Mouse (Mus musculus): Measurements from ENCODE around the gene Htr1f. TPM values are rescaled to one million over a fixed set of nuclear protein-coding genes. Genes with fewer than 3 reads are reported as not detected.

Gene Htr1f
- total and polyA plus RNA-seq, 2 experiments from 2014 or later: 0.51 to 2.0 TPM

DNA sequence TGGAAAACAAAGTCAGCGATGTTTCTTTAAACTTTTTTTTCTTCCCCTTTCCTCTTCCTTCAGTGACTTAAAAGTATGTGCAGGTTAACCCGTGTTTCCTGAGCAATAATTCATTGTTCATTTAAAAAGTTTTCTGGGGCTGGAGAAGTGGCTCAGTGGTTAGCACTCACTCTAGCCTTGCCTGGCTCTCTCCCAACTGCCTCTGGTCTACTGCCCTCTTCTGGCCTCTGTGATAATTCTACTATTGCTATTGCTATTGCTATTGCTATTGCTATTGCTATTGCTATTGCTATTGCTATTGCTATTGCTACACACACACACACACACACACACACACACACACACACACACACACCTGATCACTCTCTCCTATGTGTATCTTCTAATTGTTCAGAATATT, 206.6 kb downstream of the Htr1f start:
- Histone ChIP-seq H3K36me3 (ENCODE audit: insufficient read depth, low read length) (no peaks in the 10 kb centered on the region), H3K9me3 (ENCODE audit: low read length) (no peaks in the 10 kb centered on the region), H3K27ac (ENCODE audit: low read depth, low read length) (no peak overlapping the region), H3K9ac (replicated peaks; ENCODE audit: low read length, poor library complexity, severe bottlenecking) (no peak overlapping the region), H3K27me3 (ENCODE audit: insufficient read depth, low read length) (no peaks in the 10 kb centered on the region), H3K4me1 (ENCODE audit: insufficient read depth, low read length) (no peaks in the 10 kb centered on the region), H3K4me2 (ENCODE audit: low read depth, low read length, poor library complexity, severe bottlenecking) (no peak overlapping the region), H3K4me3 (ENCODE audit: low read depth, low read length) (no peak overlapping the region)
- DNase-seq (ENCODE audit: low spot score) (no peak), ATAC-seq (ENCODE audit: low FRiP score) (no peak)
- peak; percentile 37 for TF ChIP-seq CTCF (IDR thresholded peaks at IDR 0.05)
- WGBS: 76% methylated on average over 2 of the region's 2 CpGs

DNA sequence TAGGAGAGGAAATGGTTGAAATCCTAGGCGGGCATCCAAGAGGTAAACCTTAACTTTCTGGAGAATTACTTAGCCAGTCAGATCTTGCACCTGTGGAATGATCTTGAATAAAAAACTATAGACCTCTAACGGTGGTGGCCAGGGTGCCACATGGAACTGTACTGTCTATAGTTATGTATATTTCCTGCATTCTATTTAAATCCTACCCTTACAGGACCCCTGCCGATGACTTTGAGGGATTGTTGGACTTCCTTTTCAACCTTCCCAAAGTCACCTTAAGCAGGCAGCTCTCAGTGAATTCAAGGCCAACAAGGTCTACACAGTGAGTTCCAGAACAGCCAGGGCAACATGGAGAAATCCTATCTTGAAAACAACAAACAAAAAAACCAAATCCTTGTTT, 216.2 kb downstream of the Htr1f start:
- no peak for ATAC-seq (ENCODE audit: low FRiP score)
- no peaks in the 10 kb centered on the region for H3K4me1 ChIP-seq (ENCODE audit: insufficient read depth, low read length)
- no peak overlapping the region for H3K27ac ChIP-seq (ENCODE audit: low read depth, low read length)
- H3K9ac ChIP-seq (replicated peaks; ENCODE audit: low read length, poor library complexity, severe bottlenecking): no peak overlapping the region
- no peak for DNase-seq (ENCODE audit: low spot score)
- H3K36me3 ChIP-seq (ENCODE audit: insufficient read depth, low read length): no peaks in the 10 kb centered on the region
- no peaks in the 10 kb centered on the region for H3K27me3 ChIP-seq (ENCODE audit: insufficient read depth, low read length)
- TF ChIP-seq CTCF (IDR thresholded peaks at IDR 0.05): no peak
- H3K4me2 ChIP-seq (ENCODE audit: low read depth, low read length, poor library complexity, severe bottlenecking): no peak overlapping the region
- peaks cover 3% of the 10 kb centered on the region; the same call in 1 of the 2 replicates for H3K9me3 ChIP-seq (ENCODE audit: low read length)
- no peak overlapping the region for H3K4me3 ChIP-seq (ENCODE audit: low read depth, low read length)
- WGBS: 92% methylated on average over 3 of the region's 3 CpGs

DNA sequence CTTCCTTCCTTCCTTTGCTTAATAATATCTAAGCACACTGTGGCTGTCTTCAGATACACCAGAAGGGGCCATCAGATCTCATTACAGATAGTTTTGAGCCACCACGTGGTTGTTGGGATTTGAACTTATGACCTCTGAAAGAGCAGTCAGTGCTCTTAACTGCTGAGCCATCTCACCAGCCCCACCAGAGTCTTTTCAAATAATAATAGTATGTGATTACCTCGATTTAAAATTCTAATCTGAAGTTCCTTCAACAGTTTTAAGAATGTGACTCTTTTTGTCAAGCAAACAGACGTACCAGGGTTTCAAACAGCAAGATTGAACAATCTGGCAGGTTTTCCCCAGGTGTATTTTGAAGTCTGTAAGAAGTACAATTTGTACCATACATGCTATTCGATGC, 220.1 kb downstream of the Htr1f start:
- ATAC-seq (ENCODE audit: low FRiP score): no peak

DNA sequence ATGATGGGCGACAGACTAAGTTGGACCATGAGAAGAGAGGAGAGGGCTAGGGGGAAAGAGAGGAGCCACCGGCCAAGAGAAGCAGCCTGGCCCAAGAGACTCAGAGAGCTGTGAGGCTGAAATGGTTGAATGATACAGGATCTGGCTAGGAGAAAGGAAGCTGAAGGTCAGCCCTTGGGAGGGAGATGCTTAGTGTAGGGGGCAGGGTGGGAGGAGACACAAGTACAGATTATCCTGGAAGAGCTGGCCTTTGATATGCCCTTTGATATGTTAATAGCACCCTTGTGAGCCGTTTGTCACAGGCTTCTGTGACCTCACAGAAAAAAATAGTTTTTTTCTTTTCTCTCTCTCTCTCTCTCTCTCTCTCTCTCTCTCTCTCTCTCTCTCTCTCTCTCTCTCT, 220.5 kb downstream of the Htr1f start:
- Histone ChIP-seq H3K9me3 (ENCODE audit: low read length) (peaks cover 3% of the 10 kb centered on the region; the same call in 1 of the 2 replicates), H3K36me3 (ENCODE audit: insufficient read depth, low read length) (no peaks in the 10 kb centered on the region), H3K27me3 (ENCODE audit: insufficient read depth, low read length) (no peaks in the 10 kb centered on the region), H3K4me3 (ENCODE audit: low read depth, low read length) (no peak overlapping the region), H3K9ac (replicated peaks; ENCODE audit: low read length, poor library complexity, severe bottlenecking) (no peak overlapping the region), H3K4me1 (ENCODE audit: insufficient read depth, low read length) (no peaks in the 10 kb centered on the region), H3K4me2 (ENCODE audit: low read depth, low read length, poor library complexity, severe bottlenecking) (no peak overlapping the region), H3K27ac (ENCODE audit: low read depth, low read length) (no peak overlapping the region)
- DNase-seq (ENCODE audit: low spot score) (no peak), ATAC-seq (ENCODE audit: low FRiP score) (no peak)
- WGBS: 13% methylated on average over 3 of the region's 3 CpGs
- no peak for TF ChIP-seq CTCF (IDR thresholded peaks at IDR 0.05)

More for the DNA sequence above, 220.1 kb downstream of the Htr1f start:
- DNase-seq (ENCODE audit: low spot score): no peak
- WGBS: 39% methylated on average over 4 of the region's 4 CpGs
- Histone ChIP-seq H3K9ac (replicated peaks; ENCODE audit: low read length, poor library complexity, severe bottlenecking) (no peak overlapping the region), H3K36me3 (ENCODE audit: insufficient read depth, low read length) (no peaks in the 10 kb centered on the region), H3K9me3 (ENCODE audit: low read length) (peaks cover 3% of the 10 kb centered on the region; the same call in 1 of the 2 replicates), H3K4me3 (ENCODE audit: low read depth, low read length) (no peak overlapping the region), H3K27me3 (ENCODE audit: insufficient read depth, low read length) (no peaks in the 10 kb centered on the region), H3K27ac (ENCODE audit: low read depth, low read length) (no peak overlapping the region), H3K4me1 (ENCODE audit: insufficient read depth, low read length) (no peaks in the 10 kb centered on the region), H3K4me2 (ENCODE audit: low read depth, low read length, poor library complexity, severe bottlenecking) (no peak overlapping the region)
- TF ChIP-seq CTCF (IDR thresholded peaks at IDR 0.05): no peak

DNA sequence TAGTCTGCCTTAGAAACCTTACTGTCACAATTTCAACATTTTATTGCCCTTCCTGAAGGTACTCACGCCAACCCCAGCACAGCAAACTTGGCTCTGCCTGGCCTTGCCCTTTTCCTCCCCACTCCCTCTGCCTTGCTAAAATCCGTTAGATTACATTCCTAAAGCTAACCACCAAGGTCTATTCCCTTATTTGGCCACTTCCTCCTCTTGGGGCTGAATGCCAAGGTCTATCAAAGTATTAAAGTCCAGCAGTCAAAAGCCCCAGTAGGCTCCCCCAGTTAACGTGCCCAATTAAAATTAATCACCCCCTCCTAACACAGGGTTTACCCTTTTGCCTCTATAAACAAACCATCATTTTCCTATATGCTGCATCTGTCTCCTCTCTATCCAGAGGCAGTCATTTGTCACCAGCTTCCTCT, 221.2 kb downstream of the Htr1f start:
- Histone ChIP-seq H3K4me1 (ENCODE audit: insufficient read depth, low read length) (no peaks in the 10 kb centered on the region), H3K27me3 (ENCODE audit: insufficient read depth, low read length) (no peaks in the 10 kb centered on the region), H3K36me3 (ENCODE audit: insufficient read depth, low read length) (no peaks in the 10 kb centered on the region), H3K27ac (ENCODE audit: low read depth, low read length) (no peak overlapping the region), H3K4me2 (ENCODE audit: low read depth, low read length, poor library complexity, severe bottlenecking) (no peak overlapping the region), H3K9me3 (ENCODE audit: low read length) (peaks cover 3% of the 10 kb centered on the region; the same call in 1 of the 2 replicates), H3K4me3 (ENCODE audit: low read depth, low read length) (no peak overlapping the region), H3K9ac (replicated peaks; ENCODE audit: low read length, poor library complexity, severe bottlenecking) (no peak overlapping the region)
- no peak for TF ChIP-seq CTCF (IDR thresholded peaks at IDR 0.05)
- 42% methylated on average over 3 of the region's 3 CpGs for WGBS
- no peak for DNase-seq (ENCODE audit: low spot score)
- ATAC-seq (ENCODE audit: low FRiP score): no peak

DNA sequence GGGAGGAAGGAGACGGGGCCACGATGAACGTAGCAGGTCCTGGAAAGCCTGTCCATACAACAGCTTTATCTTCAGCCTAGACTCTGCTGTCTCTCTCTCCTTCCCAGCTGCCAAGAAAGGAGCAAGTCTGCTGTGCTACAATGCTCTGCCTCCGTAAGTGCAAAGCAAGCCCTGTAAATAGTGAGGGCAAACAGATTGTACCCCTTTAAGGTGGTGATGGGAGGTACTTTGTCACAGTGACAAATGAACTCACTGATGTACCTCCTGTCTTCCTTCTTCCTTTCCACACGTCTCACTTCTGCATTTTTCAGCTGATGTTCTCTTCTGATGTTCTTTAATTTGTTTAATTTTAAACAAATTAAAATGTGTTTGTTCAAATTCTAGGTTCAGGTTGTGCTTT, 221.8 kb downstream of the Htr1f start:
- no peak for DNase-seq (ENCODE audit: low spot score)
- no peak overlapping the region for H3K4me3 ChIP-seq (ENCODE audit: low read depth, low read length)
- H3K27ac ChIP-seq (ENCODE audit: low read depth, low read length): no peak overlapping the region
- H3K4me1 ChIP-seq (ENCODE audit: insufficient read depth, low read length): no peaks in the 10 kb centered on the region
- H3K9me3 ChIP-seq (ENCODE audit: low read length): peaks cover 3% of the 10 kb centered on the region; the same call in 1 of the 2 replicates
- no peak overlapping the region for H3K9ac ChIP-seq (replicated peaks; ENCODE audit: low read length, poor library complexity, severe bottlenecking)
- ATAC-seq (ENCODE audit: low FRiP score): no peak
- no peaks in the 10 kb centered on the region for H3K36me3 ChIP-seq (ENCODE audit: insufficient read depth, low read length)
- no peaks in the 10 kb centered on the region for H3K27me3 ChIP-seq (ENCODE audit: insufficient read depth, low read length)
- no peak overlapping the region for H3K4me2 ChIP-seq (ENCODE audit: low read depth, low read length, poor library complexity, severe bottlenecking)
- 76% methylated on average over 5 of the region's 5 CpGs for WGBS
- no peak for TF ChIP-seq CTCF (IDR thresholded peaks at IDR 0.05)
